Mouse (Mus musculus) embryonic facial prominence, embryonic 11.5 days (tissue): Measurements from ENCODE around the gene Efcab9. TPM values are rescaled to one million over a fixed set of nuclear protein-coding genes. Genes with fewer than 3 reads are reported as not detected.
A peak's percentile ranks its signal among the peaks of the same experiment; 100 is the strongest.

Source experiments
- ATAC-seq: fragments of 200-750 bp; cut with Nextera tagmentation; replicated peaks from 2 replicates; pipeline ENCODE4 v1.8.0; 2017; ENCODE audit warnings: low read depth; ENCODE audit not compliant: insufficient number of reproducible peaks, low FRiP score, low TSS enrichment
- DNase-seq: peaks from one replicate; pipeline ENCODE4 v3.0.0-alpha.2; 2015; ENCODE audit warnings: low spot score
- H3K27ac ChIP-seq: fragments of 300-500 bp; sonication (generic); replicated peaks from 2 replicates; pipeline ENCODE4 v1.5.1; 2014; ENCODE audit warnings: mild to moderate bottlenecking, low read depth, low read length, control low read depth
- H3K27me3 ChIP-seq: fragments of 300-500 bp; sonication (generic); 2 replicates; pipeline ENCODE4 v1.6.1; 2014; ENCODE audit warnings: mild to moderate bottlenecking, low read length, moderate library complexity, mixed read lengths; ENCODE audit not compliant: control insufficient read depth, insufficient read depth
- H3K36me3 ChIP-seq: fragments of 300-500 bp; sonication (generic); replicated peaks from 2 replicates; pipeline ENCODE4 v1.6.1; 2014; ENCODE audit warnings: low read depth, mild to moderate bottlenecking, low read length, moderate library complexity, mixed read lengths; ENCODE audit not compliant: control insufficient read depth, insufficient read depth
- H3K4me1 ChIP-seq: fragments of 300-500 bp; sonication (generic); 2 replicates; pipeline ENCODE4 v1.6.1; 2014; ENCODE audit warnings: low read length, mixed read lengths; ENCODE audit not compliant: control insufficient read depth, insufficient read depth
- H3K4me2 ChIP-seq: fragments of 300-500 bp; sonication (generic); 2 replicates; pipeline ENCODE4 v1.6.1; 2014; ENCODE audit warnings: low read depth, mild to moderate bottlenecking, control low read depth, low read length, moderate library complexity
- H3K4me3 ChIP-seq: fragments of 300-500 bp; sonication (generic); 2 replicates; pipeline ENCODE4 v1.5.1; 2014; ENCODE audit warnings: low read depth, low read length, control low read depth
- H3K9ac ChIP-seq: fragments of 300-500 bp; sonication (generic); replicated peaks from 2 replicates; pipeline ENCODE4 v1.6.1; 2014; ENCODE audit warnings: mild to moderate bottlenecking, control low read depth, low read length
- H3K9me3 ChIP-seq: fragments of 300-500 bp; sonication (generic); replicated peaks from 2 replicates; pipeline ENCODE4 v1.6.1; 2016; ENCODE audit warnings: mild to moderate bottlenecking, low read length, inconsistent platforms, mixed read lengths; ENCODE audit not compliant: control insufficient read depth
- WGBS: fragments of 180-500 bp; shearing (Covaris S2); extraction: QIAGEN DNeasy Blood & Tissue Kit; methylation state at CpG from one replicate; pipeline ENCODE4 v1.1.7; 2014; 5-methylcytosine and 5-hydroxymethylcytosine counted together
- polyA plus RNA-seq: library from polyadenylated mRNA; unstranded; fragments of >200 nt; fragmentation: Nextera tagmentation; extraction: Ambion mirVana; gene quantifications from 2 replicates; pipeline ENCODE4 v1.2.1, GENCODE M21; 2014

Gene Efcab9
- polyA plus RNA-seq, 1 experiment from 2014 or later = 0.65 TPM

DNA sequence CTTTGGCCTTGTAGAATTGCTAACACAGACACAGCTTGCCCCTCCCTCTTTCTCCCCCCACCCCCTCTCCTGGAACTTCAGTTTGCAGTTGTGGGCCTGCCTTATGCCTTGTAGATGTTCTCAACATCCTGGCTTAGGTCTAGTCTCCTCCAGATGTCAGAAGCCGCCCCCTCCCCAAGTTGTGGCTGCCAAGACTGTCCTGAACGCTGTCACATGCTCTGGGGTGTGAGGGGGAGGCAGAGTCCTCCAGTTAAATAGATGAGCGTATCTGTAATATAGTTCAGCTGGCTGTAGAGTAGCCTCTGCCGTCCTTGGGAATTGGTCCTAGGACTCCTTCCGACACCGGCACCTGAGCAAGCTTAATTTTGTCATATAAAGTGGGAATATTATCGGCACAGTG, 7.8 kb upstream of the Efcab9 start:
- no peak overlapping the region for H3K27ac ChIP-seq
- no peaks in the 10 kb centered on the region for H3K4me1 ChIP-seq
- H3K9ac ChIP-seq = no peak overlapping the region
- H3K36me3 ChIP-seq = no peaks in the 10 kb centered on the region
- H3K27me3 ChIP-seq = no peaks in the 10 kb centered on the region
- WGBS = 80% methylated on average over 7 of the region's 7 CpGs
- H3K9me3 ChIP-seq = no peaks in the 10 kb centered on the region
- no peak for DNase-seq
- H3K4me2 ChIP-seq = no peak overlapping the region
- no peak overlapping the region for H3K4me3 ChIP-seq
- ATAC-seq = no peak

GRCm38 (mm10) chr11:32538846-32539245, 7.0 kb upstream of the Efcab9 start:
- 75% methylated on average over 4 of the region's 4 CpGs for WGBS
- Histone ChIP-seq H3K4me1 (no peaks in the 10 kb centered on the region; the same call in 1 of the 2 replicates), H3K27me3 (0 out of 2 replicates have a peak, but pooled peaks cover 2% of the 10 kb centered on the region), H3K9ac (no peak overlapping the region), H3K4me3 (no peak overlapping the region), H3K9me3 (no peaks in the 10 kb centered on the region), H3K27ac (no peak overlapping the region), H3K36me3 (no peaks in the 10 kb centered on the region), H3K4me2 (no peak overlapping the region)
- DNase-seq (no peak), ATAC-seq (no peak)

GRCm38 (mm10) chr11:32538435-32538834, 6.6 kb upstream of the Efcab9 start:
- ATAC-seq (no peak), DNase-seq (no peak)
- Histone ChIP-seq H3K27ac (no peak overlapping the region), H3K9ac (no peak overlapping the region), H3K4me1 (no peaks in the 10 kb centered on the region; the same call in 1 of the 2 replicates), H3K36me3 (no peaks in the 10 kb centered on the region), H3K9me3 (no peaks in the 10 kb centered on the region), H3K27me3 (0 out of 2 replicates have a peak, but pooled peaks cover 2% of the 10 kb centered on the region), H3K4me3 (no peak overlapping the region), H3K4me2 (no peak overlapping the region)
- 60% methylated on average over 6 of the region's 6 CpGs for WGBS

- H3K27ac ChIP-seq = no peak overlapping the region
- 38% methylated on average over 7 of the region's 7 CpGs for WGBS
- H3K4me2 ChIP-seq = no peak overlapping the region
- H3K4me3 ChIP-seq = no peak overlapping the region
- DNase-seq (no peak), ATAC-seq (no peak)
- no peaks in the 10 kb centered on the region; the same call in none of the 2 replicates for H3K4me1 ChIP-seq
- no peaks in the 10 kb centered on the region for H3K36me3 ChIP-seq
- no peak overlapping the region for H3K9ac ChIP-seq
- H3K9me3 ChIP-seq = no peaks in the 10 kb centered on the region
- H3K27me3 ChIP-seq = 0 out of 2 replicates have a peak, but pooled peaks cover 2% of the 10 kb centered on the region
These were observed 5.1 kb upstream of the Efcab9 start for GRCm38 (mm10) chr11:32536954-32537353.

- Histone ChIP-seq H3K9ac (no peak overlapping the region), H3K4me2 (no peak overlapping the region), H3K36me3 (no peaks in the 10 kb centered on the region), H3K27me3 (0 out of 2 replicates have a peak, but pooled peaks cover 2% of the 10 kb centered on the region), H3K9me3 (no peaks in the 10 kb centered on the region), H3K4me1 (no peaks in the 10 kb centered on the region; the same call in none of the 2 replicates), H3K4me3 (no peak overlapping the region), H3K27ac (no peak overlapping the region)
- DNase-seq (no peak), ATAC-seq (no peak)
- WGBS = 91% methylated on average over 4 of the region's 4 CpGs
These were observed 3.8 kb upstream of the Efcab9 start for GRCm38 (mm10) chr11:32535646-32536045.

- no peaks in the 10 kb centered on the region; the same call in none of the 2 replicates for H3K4me1 ChIP-seq
- 72% methylated on average over 7 of the region's 7 CpGs for WGBS
- no peak overlapping the region for H3K4me3 ChIP-seq
These were observed 2.7 kb upstream of the Efcab9 start for GRCm38 (mm10) chr11:32534453-32535075.

DNA sequence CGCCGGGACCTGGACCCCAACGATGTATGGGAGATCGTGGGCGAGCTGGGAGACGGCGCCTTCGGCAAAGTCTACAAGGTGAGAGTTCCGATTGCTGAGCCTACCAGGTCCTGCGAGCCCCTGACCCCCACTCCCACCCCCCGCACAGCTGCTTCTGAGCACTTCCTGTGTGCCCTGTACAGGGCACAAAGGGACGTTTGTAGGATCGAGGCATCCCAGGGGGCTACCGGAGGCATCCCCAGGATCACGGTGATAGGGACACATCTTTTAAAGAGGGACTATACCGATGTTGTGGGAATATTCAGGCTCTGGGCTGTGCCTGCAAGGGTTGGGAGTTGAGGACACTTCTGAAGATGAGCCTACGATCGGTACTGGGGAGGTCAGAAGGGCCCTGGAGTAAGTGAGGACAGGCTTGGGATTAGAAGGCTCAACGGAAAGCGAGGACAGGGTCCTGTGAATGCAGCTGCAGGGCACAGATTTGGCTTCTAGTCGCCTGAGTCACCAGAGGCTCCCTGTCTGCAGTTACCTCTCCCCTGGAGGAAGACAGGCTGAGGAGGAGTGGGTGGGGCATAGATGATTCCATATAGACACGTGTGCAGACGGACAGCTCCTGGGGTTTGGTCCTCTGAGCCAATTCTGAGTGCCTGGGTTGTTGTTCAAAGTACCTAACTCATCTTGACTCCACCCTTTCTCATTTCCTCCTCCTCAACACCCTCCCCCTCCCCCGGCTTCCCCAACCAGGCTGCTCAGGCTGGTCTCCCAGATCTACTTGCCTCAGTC, 1.8 kb upstream of the Efcab9 start:
- Histone ChIP-seq H3K27me3 (0 out of 2 replicates have a peak, but pooled peaks cover 2% of the 10 kb centered on the region), H3K4me3 (peak overlapping the region; percentile 59), H3K9me3 (no peaks in the 10 kb centered on the region), H3K4me2 (peak overlapping the region; percentile 98), H3K9ac (peak overlapping the region; percentile 38), H3K4me1 (no peaks in the 10 kb centered on the region; the same call in none of the 2 replicates), H3K36me3 (no peaks in the 10 kb centered on the region), H3K27ac (no peak overlapping the region)
- under 1% methylated on average over 24 of the region's 24 CpGs for WGBS
- ATAC-seq (peak; percentile 12; the same call in 1 of the 2 replicates), DNase-seq (peak; percentile 32)

More at GRCm38 (mm10) chr11:32534453-32535075, 2.7 kb upstream of the Efcab9 start:
- Histone ChIP-seq H3K27me3 (0 out of 2 replicates have a peak, but pooled peaks cover 2% of the 10 kb centered on the region), H3K9ac (no peak overlapping the region), H3K4me2 (no peak overlapping the region; the same call in 1 of the 2 replicates), H3K9me3 (no peaks in the 10 kb centered on the region), H3K36me3 (no peaks in the 10 kb centered on the region), H3K27ac (no peak overlapping the region)
- DNase-seq (no peak), ATAC-seq (no peak)
